In the genomic region with DNA sequence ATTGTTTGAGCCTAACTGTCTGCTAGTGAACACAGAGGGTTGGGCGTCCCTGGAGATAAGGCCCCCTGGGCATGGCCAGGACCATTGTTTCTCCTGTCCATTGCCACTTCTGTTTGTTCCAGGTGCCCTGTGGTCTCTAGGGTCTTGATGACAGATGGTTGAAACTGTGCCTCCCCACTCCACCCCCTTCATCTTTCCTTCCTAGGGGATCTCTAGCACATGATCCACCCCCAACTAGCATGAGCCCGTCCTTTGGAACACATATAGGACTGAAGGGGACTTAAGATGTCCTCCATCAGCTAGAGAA, we compare ENCODE assay signal across 10 mouse cellular contexts. TPM values are rescaled to one million over a fixed set of nuclear protein-coding genes. Genes with fewer than 3 reads are reported as not detected.
DNase-seq lines count a peak whose midpoint lies in the region; ATAC-seq and TF ChIP-seq lines count a peak whose summit lies in the region.
"Had no signal": no experiment of that assay in that cellular context is flagged by ENCODE, and none has a peak within 500 bp of the region (broad histone marks: within the 10 kb centered on the region; RNA-seq: fewer than 3 reads in every experiment).

No protein-coding gene starts in this region.

- TF ChIP-seq CTCF in layer of hippocampus, adult 2 months (conservative IDR thresholded peaks at IDR 0.05), result no peak
- TF ChIP-seq CTCF in intestine, postnatal 0 days (IDR thresholded peaks at IDR 0.05; ENCODE audit: low read depth), result no peak

- WGBS in forebrain, embryonic 12.5 days, result 32% methylated on average over 2 of the region's 2 CpGs
- WGBS in intestine, postnatal 0 days, result 55% methylated on average over 2 of the region's 2 CpGs

- no peak overlapping the region for H3ac ChIP-seq in myocyte (ENCODE audit: control insufficient read depth, insufficient read length)

- no peak overlapping the region for H3K9ac ChIP-seq in forebrain, embryonic 12.5 days
- H3K9ac ChIP-seq in intestine, postnatal 0 days (ENCODE audit: low read depth, low read length), result 0 out of 2 replicates have a peak overlapping the region, but pooled peaks have one; percentile 85

- DNase-seq in layer of hippocampus, adult 2 months (ENCODE audit: low spot score in 2 of 2), result no peak
- no peak for DNase-seq in layer of hippocampus, adult 8-10 months (ENCODE audit: low spot score in 2 of 2)
- no peak for DNase-seq in left cerebral cortex, postnatal 10 days (ENCODE audit: extremely low spot score in 1 of 2, low spot score in 2 of 2)
- no peak for DNase-seq in cerebellum, adult 18-20 months

- intact Hi-C loops in left cerebral cortex, postnatal 10 days (cut with DNase I), result no loop called here

- no peaks in the 10 kb centered on the region for H3K9me3 ChIP-seq in forebrain, embryonic 12.5 days
- H3K9me3 ChIP-seq in intestine, postnatal 0 days (ENCODE audit: control insufficient read depth), result no peaks in the 10 kb centered on the region
- H3K9me3 ChIP-seq: G1E had no signal

- H3K4me1 ChIP-seq in forebrain, embryonic 12.5 days, result peaks cover 18% of the 10 kb centered on the region
- 0 out of 2 replicates have a peak, but pooled peaks cover 17% of the 10 kb centered on the region for H3K4me1 ChIP-seq in intestine, postnatal 0 days (replicated peaks; ENCODE audit: control insufficient read depth, insufficient read depth, low read length)

- peak overlapping the region; percentile 68 for H3K27ac ChIP-seq in layer of hippocampus, adult 2 months
- peak overlapping the region; percentile 68 for H3K27ac ChIP-seq in forebrain, embryonic 12.5 days
- H3K27ac ChIP-seq in intestine, postnatal 0 days (ENCODE audit: low read depth, low read length), result peak overlapping the region; percentile 95; the same call in 1 of the 2 replicates

- H3K4me3 ChIP-seq in layer of hippocampus, adult 2 months, result no peak overlapping the region
- peak overlapping the region; percentile 69; the same call in 1 of the 2 replicates for H3K4me3 ChIP-seq in forebrain, embryonic 12.5 days (replicated peaks)
- H3K4me3 ChIP-seq in intestine, postnatal 0 days (ENCODE audit: low read depth, low read length), result no peak overlapping the region; the same call in 1 of the 2 replicates
- peak overlapping the region; percentile 65 for H3K4me3 ChIP-seq in myocyte

- H3K36me3 ChIP-seq in forebrain, embryonic 12.5 days (replicated peaks), result no peaks in the 10 kb centered on the region
- no peaks in the 10 kb centered on the region for H3K36me3 ChIP-seq in intestine, postnatal 0 days (ENCODE audit: control insufficient read depth, insufficient read depth)
- H3K36me3 ChIP-seq in myocyte (ENCODE audit: control insufficient read depth, insufficient read depth), result no peaks in the 10 kb centered on the region

- ATAC-seq in forebrain, embryonic 12.5 days (ENCODE audit: low FRiP score), result peak; percentile 36; the same call in 1 of the 2 replicates
- no peak for ATAC-seq in intestine, postnatal 0 days
- no peak for ATAC-seq in megakaryocyte-erythroid progenitor cell, adult 5-6 weeks (replicated peaks; ENCODE audit: low FRiP score, low TSS enrichment, poor library complexity, severe bottlenecking)

- no peak for TF ChIP-seq POLR2A in myocyte (IDR thresholded peaks at IDR 0.05; ENCODE audit: insufficient read length, low read depth)

- H3K79me2 ChIP-seq in myocyte (ENCODE audit: control insufficient read depth, insufficient read depth), result peaks cover 6% of the 10 kb centered on the region

- peak overlapping the region; percentile 79 for H3K4me2 ChIP-seq in forebrain, embryonic 12.5 days
- H3K4me2 ChIP-seq in intestine, postnatal 0 days (replicated peaks; ENCODE audit: low read depth), result no peak overlapping the region
- H3K4me2 ChIP-seq in myocyte (ENCODE audit: low read depth), result no peak overlapping the region

- peaks cover 26% of the 10 kb centered on the region for H3K27me3 ChIP-seq in forebrain, embryonic 12.5 days
- no peaks in the 10 kb centered on the region for H3K27me3 ChIP-seq in intestine, postnatal 0 days (replicated peaks; ENCODE audit: control insufficient read depth, insufficient read depth, low read length)
- H3K27me3 ChIP-seq in myocyte (ENCODE audit: control insufficient read depth, insufficient read depth, insufficient read length), result no peaks in the 10 kb centered on the region

TF ChIP-seq in myocyte, 11 proteins besides CTCF, POLR2A, EP300 and RAD21:
- no peak for TF ChIP-seq POLR2AphosphoS2 (IDR thresholded peaks at IDR 0.05; ENCODE audit: insufficient read length, low read depth)
- no peak for TF ChIP-seq MAX (IDR thresholded peaks at IDR 0.05; ENCODE audit: low read depth)
- TF ChIP-seq USF1 (IDR thresholded peaks at IDR 0.05; ENCODE audit: low read depth), result no peak
- TF ChIP-seq SRF (IDR thresholded peaks at IDR 0.05; ENCODE audit: control insufficient read depth, insufficient read length, low read depth), result no peak
- no peak for TF ChIP-seq REST (IDR thresholded peaks at IDR 0.05; ENCODE audit: insufficient read depth, insufficient read length)
- TF ChIP-seq MYOG (IDR thresholded peaks at IDR 0.05; ENCODE audit: control insufficient read depth in 1 of 3, insufficient read depth in 1 of 3, insufficient read length in 2 of 3, low read depth in 2 of 3), result no peak
- no peak for TF ChIP-seq TCF12 (IDR thresholded peaks at IDR 0.05; ENCODE audit: insufficient read depth, poor library complexity, severe bottlenecking)
- TF ChIP-seq E2F4 (IDR thresholded peaks at IDR 0.05; ENCODE audit: insufficient read depth), result no peak
- TF ChIP-seq MYOD1 (IDR thresholded peaks at IDR 0.05; ENCODE audit: control insufficient read depth in 1 of 3, insufficient read length in 2 of 3, low read depth in 2 of 3), result no peak
- no peak for TF ChIP-seq CEBPB (IDR thresholded peaks at IDR 0.05; ENCODE audit: insufficient read depth, poor library complexity, severe bottlenecking)
- no peak for TF ChIP-seq TCF3 (IDR thresholded peaks at IDR 0.05; ENCODE audit: insufficient read length, low read depth)

RNA-seq across cellular contexts. Expression of gene Oaf, which starts 0.8 kb away (rescaled TPM):
- total RNA-seq in layer of hippocampus, adult 2 months (2021), result 10 to 100 TPM; 18.6 to 19.5 TPM
- 10 to 100 TPM; 14.4 to 23.9 (median 18.0) TPM for total RNA-seq in layer of hippocampus, adult 8-10 months (2022)
- 21.9 and 25.6 TPM in 2 replicates for polyA plus RNA-seq in forebrain, embryonic 12.5 days (2016; fragmentation: Nextera tagmentation; extraction: Ambion mirVana)
- polyA plus RNA-seq in intestine, postnatal 0 days (2015; fragmentation: Nextera tagmentation; extraction: Ambion mirVana), result 39.7 and 45.5 TPM in 2 replicates
- 27.1 TPM for polyA plus RNA-seq in myocyte (2012; fragmentation: generic; extraction: Trizol)
- 1 to 10 TPM; 8.1 to 9.6 TPM for total RNA-seq in left cerebral cortex, postnatal 10 days (2021)
- total RNA-seq in megakaryocyte-erythroid progenitor cell, adult 5-6 weeks (2014; fragmentation: Nextera tagmentation), result 23.8 and 24.9 TPM in 2 replicates
- total RNA-seq in megakaryocyte-erythroid progenitor cell, adult 5-6 weeks (2017), result 5.7 and 17.9 TPM in 2 replicates

RNA-seq across cellular contexts. Expression of gene Pou2f3, which starts 30.4 kb away (rescaled TPM):
- under 1 TPM; 0.22 to 0.33 TPM for total RNA-seq in layer of hippocampus, adult 2 months (2021)
- total RNA-seq in layer of hippocampus, adult 8-10 months (2022), result under 1 TPM in 1 of 4 experiments, not detected in 3; 0.34 TPM
- not detected in 2 replicates for polyA plus RNA-seq in forebrain, embryonic 12.5 days (2016; fragmentation: Nextera tagmentation; extraction: Ambion mirVana)
- polyA plus RNA-seq in intestine, postnatal 0 days (2015; fragmentation: Nextera tagmentation; extraction: Ambion mirVana), result 0.18 TPM in 2 replicates
- polyA plus RNA-seq in myocyte (2012; fragmentation: generic; extraction: Trizol), result not detected
- total RNA-seq in left cerebral cortex, postnatal 10 days (2021), result not detected
- total RNA-seq in megakaryocyte-erythroid progenitor cell, adult 5-6 weeks (2014; fragmentation: Nextera tagmentation), result not detected in 2 replicates
- not detected in 2 replicates for total RNA-seq in megakaryocyte-erythroid progenitor cell, adult 5-6 weeks (2017)
- total RNA-seq: gastrocnemius, adult 8-10 months had no signal
- polyA plus RNA-seq: G1E had no signal

Comparison
In these comparisons a context has a peak if more than half of its experiments do, and no peak if none do; other contexts are left out.
1. H3K4me3 ChIP-seq: peak in forebrain, embryonic 12.5 days (single experiment) and myocyte (single experiment); none in layer of hippocampus, adult 2 months (single experiment) and intestine, postnatal 0 days (single experiment).
2. Peak in every context shown above with its lines, with median percentiles within 50 percentile points of each other: H3K27ac ChIP-seq.